Mouse (Mus musculus): ENCODE results near the gene Vmn1r68.

Vmn1r68 gene

DNA sequence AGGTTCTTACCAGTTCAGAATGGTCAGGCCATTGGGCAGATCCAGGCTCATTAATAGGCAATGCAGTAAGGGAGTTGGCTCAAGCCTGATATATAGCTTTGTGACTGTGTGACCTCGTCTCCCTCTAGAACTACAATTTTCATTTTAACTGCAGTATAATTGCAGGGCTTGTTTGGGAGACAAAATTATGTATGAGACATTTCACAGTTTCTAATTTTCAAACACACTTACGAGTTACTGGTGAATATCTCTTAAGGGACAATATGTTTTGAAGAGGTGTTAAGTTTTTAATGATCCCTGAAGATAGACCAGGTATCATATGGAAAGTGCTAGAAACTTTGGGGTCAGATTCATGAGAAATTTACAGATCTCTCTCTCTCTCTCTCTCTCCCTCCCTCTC, at the start of gene Vmn1r68:
Gene Vmn1r68, minus strand, starts transcription at position 101 of the 400 bp plus-strand sequence.
- DNase-seq (ENCODE audit: low spot score), result no peak

DNA sequence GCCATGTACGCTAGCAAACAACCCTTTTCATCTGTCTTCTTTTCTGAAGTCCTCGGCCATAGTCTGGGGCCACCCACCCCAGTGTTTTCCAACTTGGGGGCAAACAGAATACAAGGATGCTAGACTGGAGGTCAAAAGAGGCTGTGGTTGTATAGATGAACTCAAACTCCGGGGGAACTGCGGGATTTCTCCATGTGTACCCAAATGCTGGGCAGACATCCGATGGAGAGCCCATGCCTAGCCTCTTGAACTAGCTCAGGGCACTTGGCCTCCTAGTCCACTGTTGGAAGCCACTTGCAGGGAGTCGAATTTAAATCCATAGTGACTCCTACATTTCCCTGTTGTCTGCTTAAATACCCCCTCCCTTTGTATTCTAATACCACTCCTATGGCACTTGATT, 62.7 kb downstream of the Vmn1r68 start:
- no peak for DNase-seq (ENCODE audit: low spot score)

DNA sequence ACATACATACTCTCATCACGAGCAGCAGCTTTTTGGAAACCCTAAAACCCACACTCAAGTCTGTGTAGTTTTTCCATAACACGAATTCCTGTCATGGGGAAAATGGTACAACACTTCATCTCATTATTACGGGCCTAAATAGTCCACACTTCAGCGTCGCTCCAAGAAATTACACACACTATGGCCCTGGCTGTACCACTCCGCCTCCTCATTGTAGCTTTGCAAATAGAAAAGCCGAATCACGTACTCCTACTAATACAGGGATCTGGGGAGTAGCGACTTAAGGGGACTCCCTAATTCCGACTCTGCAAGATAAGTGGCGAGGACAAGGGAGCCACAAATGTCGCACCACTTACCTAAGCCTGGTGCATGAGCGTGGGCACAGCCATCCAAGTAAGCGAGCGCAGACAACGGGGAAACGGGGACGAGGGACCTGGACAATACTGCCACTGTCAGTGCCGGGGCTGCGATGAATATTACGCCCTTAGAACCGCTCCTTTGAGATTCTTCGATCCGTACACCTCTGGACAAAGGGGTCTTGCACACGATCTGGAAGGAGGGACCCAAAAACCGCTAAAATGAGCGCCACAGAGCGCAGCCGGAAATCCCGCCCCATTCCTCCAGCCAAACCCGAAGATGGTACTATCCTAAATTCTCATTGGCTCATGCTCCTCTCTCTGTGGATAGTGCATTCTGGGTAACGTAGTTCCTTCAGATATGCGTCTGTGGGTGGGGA, 63.3 kb downstream of the Vmn1r68 start, which contains the start of gene Zik1:
Gene Zik1, minus strand, starts transcription at position 609 of the 736 bp plus-strand sequence.
- DNase-seq (ENCODE audit: low spot score), result peak; percentile 57

DNA sequence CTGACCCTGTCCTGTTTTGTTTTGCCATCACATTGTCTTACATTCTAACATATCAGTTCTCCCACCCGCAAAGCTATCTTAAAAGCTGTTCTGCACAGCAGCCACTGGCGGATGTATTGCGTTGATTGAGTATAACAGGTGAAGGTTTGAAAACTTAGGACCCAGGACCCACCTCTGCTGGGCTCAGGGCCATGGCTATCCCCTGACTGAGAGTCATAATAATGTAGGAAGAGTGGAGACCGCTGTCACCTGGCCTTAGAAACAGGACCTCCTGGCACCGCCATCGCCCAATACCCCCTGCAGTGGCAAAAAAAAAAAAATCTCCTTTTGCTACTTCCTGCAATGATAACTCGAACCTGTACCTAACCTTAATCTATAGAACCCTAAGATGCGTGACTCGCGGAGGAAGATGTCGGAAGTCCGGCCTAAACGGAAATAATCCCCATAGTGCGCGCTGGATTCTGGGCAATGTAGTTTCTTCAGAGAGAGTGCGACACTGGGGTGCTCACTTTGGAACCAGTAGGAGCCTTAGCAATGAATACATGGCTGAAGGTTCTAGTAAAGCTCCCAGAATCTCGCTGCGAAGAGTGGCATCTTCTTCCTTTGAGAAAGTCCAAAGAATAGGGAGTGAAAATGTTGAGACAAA, 77.6 kb downstream of the Vmn1r68 start:
- no peak for DNase-seq (ENCODE audit: low spot score)

DNA sequence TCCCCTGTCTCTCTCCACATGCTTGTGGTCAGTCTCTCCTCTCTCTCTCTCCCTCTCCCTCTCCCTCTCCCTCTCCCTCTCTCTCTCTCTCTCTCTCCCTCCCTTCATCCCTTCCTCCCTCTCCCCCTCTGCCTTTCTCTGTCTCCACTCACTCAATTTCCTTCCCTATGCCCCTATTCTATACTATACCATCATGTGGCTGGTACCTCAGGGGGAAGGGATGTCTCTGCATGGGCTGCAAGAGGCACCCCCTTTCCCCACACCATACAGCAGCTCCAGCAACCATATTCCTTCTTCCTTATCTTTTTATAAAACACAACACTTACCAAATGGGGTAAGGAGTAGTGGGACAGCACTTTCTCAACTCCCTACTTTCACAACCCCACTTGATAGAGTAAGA, 78.5 kb downstream of the Vmn1r68 start:
- no peak for DNase-seq (ENCODE audit: low spot score)

DNA sequence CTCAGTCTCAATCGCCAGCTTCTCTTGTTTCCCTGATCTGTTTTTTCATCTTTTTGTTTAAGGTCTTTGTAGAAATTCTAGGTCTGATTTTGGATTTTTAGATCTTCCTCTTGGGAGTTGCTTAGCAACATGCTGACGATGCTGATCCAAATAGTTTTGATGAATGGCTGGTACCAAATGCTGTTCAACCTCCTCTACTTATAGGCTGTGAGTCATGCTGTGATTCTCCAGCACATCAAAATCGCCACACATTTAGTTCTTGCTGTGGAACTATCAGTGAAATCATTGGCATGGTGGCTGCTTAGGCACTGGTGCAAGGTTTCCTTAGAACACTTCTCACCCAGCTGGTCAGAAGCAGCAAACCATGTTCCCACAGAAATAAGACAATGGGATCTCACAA, 100.1 kb downstream of the Vmn1r68 start:
- DNase-seq (ENCODE audit: low spot score), result no peak

Measured in urinary bladder, postnatal 14 days (tissue).